Mouse (Mus musculus): Measurements from ENCODE around the gene Slc24a5.
"Not testable (repeated sequence)": the region's sequence is repeated elsewhere in the genome, so short reads cannot be mapped to it uniquely, and the experiment has no call there.

Slc24a5 gene

GRCm38 (mm10) chr2:125067894-125068293 is at the start of gene Slc24a5:
Slc24a5 (plus strand) TSS chr2:125068124.
- no peak for DNase-seq (ENCODE audit: low spot score in 2 of 2)

GRCm38 (mm10) chr2:125024386-125024785 is 43.5 kb upstream of the Slc24a5 start:
- peak in 1 of 2 experiments; percentile 15 for DNase-seq (ENCODE audit: low spot score in 2 of 2)

GRCm38 (mm10) chr2:125026358-125027000 is 41.4 kb upstream of the Slc24a5 start:
- DNase-seq (ENCODE audit: low spot score in 2 of 2) = no peak

- no peak for DNase-seq (ENCODE audit: low spot score in 2 of 2)
These were observed 37.3 kb upstream of the Slc24a5 start for GRCm38 (mm10) chr2:125030591-125030990.

- no peak for DNase-seq (ENCODE audit: low spot score in 2 of 2)
These were observed 36.8 kb upstream of the Slc24a5 start for GRCm38 (mm10) chr2:125031111-125031510.

- DNase-seq (ENCODE audit: low spot score in 2 of 2) = no peak
These were observed 36.2 kb upstream of the Slc24a5 start for GRCm38 (mm10) chr2:125031562-125032257.

- DNase-seq (ENCODE audit: low spot score in 2 of 2) = no peak
These were observed 35.5 kb upstream of the Slc24a5 start for GRCm38 (mm10) chr2:125032258-125032973.

- DNase-seq (ENCODE audit: low spot score in 2 of 2) = no peak
These were observed 34.7 kb upstream of the Slc24a5 start for GRCm38 (mm10) chr2:125033042-125033743.

GRCm38 (mm10) chr2:125055316-125055903 is 12.5 kb upstream of the Slc24a5 start:
- no peak for DNase-seq (ENCODE audit: low spot score in 2 of 2)

- no peak for DNase-seq (ENCODE audit: low spot score in 2 of 2)
These were observed 10.6 kb upstream of the Slc24a5 start for GRCm38 (mm10) chr2:125057250-125057815.

- DNase-seq (ENCODE audit: low spot score in 2 of 2) = no peak
These were observed 6.5 kb upstream of the Slc24a5 start for GRCm38 (mm10) chr2:125061451-125061850.

- DNase-seq (ENCODE audit: low spot score in 2 of 2) = no peak
These were observed 5.0 kb upstream of the Slc24a5 start for GRCm38 (mm10) chr2:125062944-125063343.

- no peak for DNase-seq (ENCODE audit: low spot score in 2 of 2)
These were observed 551 bp upstream of the Slc24a5 start for GRCm38 (mm10) chr2:125067373-125067772.

- DNase-seq (ENCODE audit: low spot score in 2 of 2) = no peak
These were observed 772 bp downstream of the Slc24a5 start for GRCm38 (mm10) chr2:125068696-125069095.

- DNase-seq (ENCODE audit: low spot score in 2 of 2) = no peak
These were observed 5.3 kb downstream of the Slc24a5 start for GRCm38 (mm10) chr2:125073056-125073780.

- no peak for DNase-seq (ENCODE audit: low spot score in 2 of 2)
These were observed 16.0 kb downstream of the Slc24a5 start for GRCm38 (mm10) chr2:125083879-125084278.

- DNase-seq (ENCODE audit: low spot score in 2 of 2) = no peak
These were observed 20.8 kb downstream of the Slc24a5 start for GRCm38 (mm10) chr2:125088757-125089156.

- DNase-seq (ENCODE audit: low spot score in 2 of 2) = not testable (repeated sequence)
These were observed 24.2 kb downstream of the Slc24a5 start for GRCm38 (mm10) chr2:125092123-125092522.

- DNase-seq (ENCODE audit: low spot score in 2 of 2) = not testable (repeated sequence)
These were observed 36.6 kb downstream of the Slc24a5 start for GRCm38 (mm10) chr2:125104491-125104890.

GRCm38 (mm10) chr2:125106536-125106935 is 38.6 kb downstream of the Slc24a5 start:
- not testable (repeated sequence) for DNase-seq (ENCODE audit: low spot score in 2 of 2)

Measured in urinary bladder, adult 18-20 months (tissue).